10 mouse cellular contexts compared by ENCODE assay signal in the genomic region with DNA sequence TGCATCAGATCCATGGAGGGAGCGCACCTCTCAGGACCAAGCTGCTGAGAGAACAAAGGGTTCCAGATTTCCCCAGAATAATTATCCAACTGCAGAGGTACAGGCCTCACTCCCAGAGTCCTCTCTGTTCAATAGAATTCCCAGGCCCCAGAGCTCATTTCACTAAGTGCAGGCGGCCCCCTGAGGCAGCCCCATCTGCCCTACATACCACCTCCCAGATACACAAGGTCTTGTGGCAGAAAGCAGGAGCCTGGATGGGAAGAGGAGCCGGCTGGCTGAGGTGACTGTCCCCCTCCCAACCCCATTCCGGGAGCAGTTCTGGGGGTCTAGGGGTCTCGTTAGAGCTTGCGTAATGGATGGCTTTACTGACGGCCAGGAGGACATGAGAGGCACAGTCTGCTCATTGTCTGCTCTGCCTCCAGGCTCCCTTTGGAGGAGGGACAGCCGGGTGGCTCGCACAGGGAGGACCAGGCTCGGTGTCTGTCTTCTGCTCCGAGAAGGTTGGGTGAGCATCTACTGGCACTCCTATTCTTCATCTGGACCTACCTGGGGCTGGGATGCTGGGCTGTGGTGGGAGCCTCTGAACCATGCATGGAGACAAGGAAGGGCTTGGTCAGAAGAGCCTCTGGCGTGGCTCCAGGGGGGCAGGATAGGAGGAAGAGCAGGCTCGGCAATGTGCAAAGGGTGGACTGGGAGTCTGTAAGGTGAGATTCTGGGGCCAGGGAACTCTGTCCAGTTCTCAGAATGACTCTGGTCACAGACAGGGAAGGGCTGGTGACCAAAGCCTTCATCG. TPM values are rescaled to one million over a fixed set of nuclear protein-coding genes. Genes with fewer than 3 reads are reported as not detected.
A peak's percentile ranks its signal among the peaks of the same experiment; 100 is the strongest.
DNase-seq lines count a peak whose midpoint lies in the region; ATAC-seq lines count a peak whose summit lies in the region.
"Had no signal": no experiment of that assay in that cellular context is flagged by ENCODE, and none has a peak within 500 bp of the region (broad histone marks: within the 10 kb centered on the region; RNA-seq: fewer than 3 reads in every experiment).

No protein-coding gene starts in this region.

- H3K27ac ChIP-seq in hindbrain, embryonic 16.5 days (ENCODE audit: low read depth, low read length) = peak overlapping the region; percentile 48
- H3K27ac ChIP-seq in neural tube, embryonic 14.5 days (ENCODE audit: low read depth, low read length) = peak overlapping the region; percentile 67
- H3K27ac ChIP-seq: macrophage had no signal

- 35% methylated on average over 14 of the region's 14 CpGs for WGBS in hindbrain, embryonic 16.5 days
- 51% methylated on average over 14 of the region's 14 CpGs for WGBS in neural tube, embryonic 14.5 days

- no peaks in the 10 kb centered on the region for H3K36me3 ChIP-seq in hindbrain, embryonic 16.5 days (ENCODE audit: control insufficient read depth, insufficient read depth, low read length)
- H3K36me3 ChIP-seq in neural tube, embryonic 14.5 days (ENCODE audit: control insufficient read depth, insufficient read depth, low read length) = no peaks in the 10 kb centered on the region

- H3K9me3 ChIP-seq in hindbrain, embryonic 16.5 days (ENCODE audit: control insufficient read depth, low read length) = no peaks in the 10 kb centered on the region
- no peaks in the 10 kb centered on the region for H3K9me3 ChIP-seq in neural tube, embryonic 14.5 days (ENCODE audit: control insufficient read depth, low read length)

- ATAC-seq in hindbrain, embryonic 16.5 days = peak; percentile 72
- ATAC-seq in neural tube, embryonic 14.5 days (ENCODE audit: low read depth) = peak; percentile 56; the same call in 1 of the 2 replicates
- ATAC-seq in activated CD4-positive, CD25-positive, alpha-beta regulatory T cell, adult 4 months = no peak

- peak overlapping the region; percentile 45 for H3K9ac ChIP-seq in hindbrain, embryonic 16.5 days (ENCODE audit: low read depth, low read length)
- H3K9ac ChIP-seq in neural tube, embryonic 14.5 days (replicated peaks; ENCODE audit: low read depth, low read length) = no peak overlapping the region

- peak overlapping the region; percentile 29 for H3K4me2 ChIP-seq in hindbrain, embryonic 16.5 days (ENCODE audit: low read length)
- H3K4me2 ChIP-seq in neural tube, embryonic 14.5 days (ENCODE audit: low read depth, low read length) = no peak overlapping the region

- H3K4me3 ChIP-seq in hindbrain, embryonic 16.5 days (ENCODE audit: low read length) = peak overlapping the region; percentile 20
- 0 out of 2 replicates have a peak overlapping the region, but pooled peaks have one; percentile 1 for H3K4me3 ChIP-seq in neural tube, embryonic 14.5 days (ENCODE audit: low read depth, low read length)

- no peaks in the 10 kb centered on the region for H3K27me3 ChIP-seq in hindbrain, embryonic 16.5 days (replicated peaks; ENCODE audit: control insufficient read depth, insufficient read depth, low read length)
- no peaks in the 10 kb centered on the region for H3K27me3 ChIP-seq in neural tube, embryonic 14.5 days (ENCODE audit: control insufficient read depth, insufficient read depth, low read length)

- peak; percentile 70 to 73 for DNase-seq in cerebellum, postnatal 10 days
- no peak for DNase-seq in cerebellum, adult 11 months
- peak; percentile 32 for DNase-seq in left cerebral cortex, postnatal 4 days
- no peak for DNase-seq in left cerebral cortex, postnatal 36 days (ENCODE audit: low spot score in 2 of 2)
- DNase-seq in natural killer cell, adult 2 months (ENCODE audit: low spot score in 2 of 2) = no peak
- DNase-seq: gastrocnemius, postnatal 36 days had no signal

- H3K4me1 ChIP-seq in hindbrain, embryonic 16.5 days (ENCODE audit: control insufficient read depth, insufficient read depth, low read depth, low read length) = peaks cover 3% of the 10 kb centered on the region; the same call in 1 of the 2 replicates
- no peaks in the 10 kb centered on the region for H3K4me1 ChIP-seq in neural tube, embryonic 14.5 days (ENCODE audit: control insufficient read depth, insufficient read depth, low read length)

- intact Hi-C loops in left cerebral cortex, postnatal 4 days (cut with DNase I) = loop anchor here (5.0 kb wide), 1 partner anchor 33 kb away; no protein-coding TSS in a partner anchor
- intact Hi-C loops in left cerebral cortex, postnatal 36 days (cut with DNase I) = no loop called here

RNA-seq across cellular contexts. Expression of a gene that starts 39.9 kb away (rescaled TPM):
- 10 to 100 TPM; 93.3 to 99.0 TPM for total RNA-seq in left cerebral cortex, postnatal 4 days (2021)
- total RNA-seq in left cerebral cortex, postnatal 36 days (2021) = 10 to 100 TPM; 59.3 to 64.2 TPM
- polyA plus RNA-seq in hindbrain, embryonic 16.5 days (2015; fragmentation: Nextera tagmentation; extraction: Ambion mirVana) = 59.3 and 62.3 TPM in 2 replicates
- polyA plus RNA-seq in neural tube, embryonic 14.5 days (2014; fragmentation: Nextera tagmentation; extraction: Ambion mirVana) = 48.9 and 82.8 TPM in 2 replicates
- under 1 TPM in 1 of 2 experiments, not detected in 1; 0.38 TPM for polyA plus RNA-seq in activated CD4-positive, CD25-positive, alpha-beta regulatory T cell, adult 4 months (2017; shearing (Covaris generic))
- polyA plus RNA-seq: macrophage had no signal

Comparison
In these comparisons a context has a peak if more than half of its experiments do, and no peak if none do; other contexts are left out.
1. DNase-seq: peak in cerebellum, postnatal 10 days (2 of 2) and left cerebral cortex, postnatal 4 days (single experiment); none in cerebellum, adult 11 months (single experiment), left cerebral cortex, postnatal 36 days (0 of 2) and natural killer cell, adult 2 months (0 of 2).
2. RNA of a gene that starts 39.9 kb away (polyA plus RNA-seq): 59.3 to 62.3 TPM in hindbrain, embryonic 16.5 days and 48.9 to 82.8 TPM in neural tube, embryonic 14.5 days; 0.38 TPM in activated CD4-positive, CD25-positive, alpha-beta regulatory T cell, adult 4 months; every median in the first group is over 10 times any median in the second.